Mouse (Mus musculus) cortical plate, adult 2 months (tissue): ENCODE data around the gene Nfrkb.

Experiments
- CTCF ChIP-seq: fragments of 200-500 bp; IDR thresholded peaks from 2 replicates; pipeline ENCODE4 v1.5.1; 2011; ENCODE audit warnings: mild to moderate bottlenecking, control low read depth, low read length; ENCODE audit not compliant: insufficient read depth; ENCODE audit errors: extremely low read depth
- POLR2A ChIP-seq: fragments of 200-500 bp; IDR thresholded peaks from 2 replicates; pipeline ENCODE4 v1.6.1; 2011; ENCODE audit warnings: mild to moderate bottlenecking, low read length, control low read depth; ENCODE audit not compliant: insufficient read depth; ENCODE audit errors: extremely low read depth

DNA sequence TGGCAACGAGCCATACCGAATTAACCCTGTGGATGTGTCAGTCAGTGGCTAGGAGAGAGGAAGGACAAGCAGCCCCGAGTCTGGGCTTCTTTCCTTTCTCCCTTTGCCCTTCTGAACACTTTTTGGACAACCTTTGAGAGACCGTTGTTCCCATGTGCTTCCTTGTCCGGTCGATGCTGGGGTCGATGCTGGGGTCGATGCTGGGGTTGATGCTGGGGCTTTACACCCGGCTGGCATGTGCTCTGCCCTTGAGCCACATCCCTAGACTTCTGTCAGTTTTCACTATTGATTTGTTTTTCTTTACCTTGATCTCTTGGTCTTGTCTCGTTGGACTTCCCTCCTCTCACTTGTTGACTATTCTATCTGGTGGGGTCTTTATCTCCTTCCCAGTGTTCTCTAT lies 32.5 kb upstream of the Nfrkb start:
- TF ChIP-seq POLR2A (no peak), CTCF (no peak)
